Mouse (Mus musculus) erythroblast, embryonic 14.5 days (primary cell): ENCODE data around the gene Enpp3.

Experiments
- GATA1 ChIP-seq: IDR thresholded peaks from 2 replicates; pipeline ENCODE4 v1.6.1; 2012; ENCODE audit warnings: low read length, inconsistent platforms, mixed read lengths
- TAL1 ChIP-seq: IDR thresholded peaks from 3 replicates; pipeline ENCODE4 v1.6.1; 2012; ENCODE audit warnings: low read length, inconsistent platforms, mixed read lengths

- TF ChIP-seq TAL1 (no peak), GATA1 (no peak)
These were observed 17.1 kb downstream of the Enpp3 start for GRCm38 (mm10) chr10:24825456-24826081.
